Comparison of ENCODE assay signal across 10 mouse cellular contexts in genomic region chr10:58405949-58406305, GRCm38 (mm10). TPM values are rescaled to one million over a fixed set of nuclear protein-coding genes. Genes with fewer than 3 reads are reported as not detected.
DNase-seq lines count a peak whose midpoint lies in the region; TF ChIP-seq lines count a peak whose summit lies in the region.
"Had no signal": no experiment of that assay in that cellular context is flagged by ENCODE, and none has a peak within 500 bp of the region (broad histone marks: within the 10 kb centered on the region; RNA-seq: fewer than 3 reads in every experiment).

No protein-coding gene starts in this region.

- H3K4me1 ChIP-seq in bone marrow macrophage, adult 2 months (ENCODE audit: control insufficient read depth, insufficient read depth, low read length): peaks cover 32% of the 10 kb centered on the region
- no peaks in the 10 kb centered on the region for H3K4me1 ChIP-seq in forebrain, embryonic 10.5 days
- H3K4me1 ChIP-seq in midbrain, embryonic 10.5 days: no peaks in the 10 kb centered on the region
- H3K4me1 ChIP-seq: limb, embryonic 13.5 days had no signal

- H3K27ac ChIP-seq in bone marrow macrophage, adult 2 months (ENCODE audit: insufficient read depth, low read depth, low read length): peak overlapping the region; percentile 79
- H3K27ac ChIP-seq in forebrain, embryonic 10.5 days: no peak overlapping the region
- no peak overlapping the region for H3K27ac ChIP-seq in midbrain, embryonic 10.5 days (replicated peaks)

- no peak for TF ChIP-seq CTCF in bone marrow macrophage, adult 2 months (IDR thresholded peaks at IDR 0.05; ENCODE audit: low read depth, low read length)

- H3K9me3 ChIP-seq in forebrain, embryonic 10.5 days: no peaks in the 10 kb centered on the region
- H3K9me3 ChIP-seq in midbrain, embryonic 10.5 days (replicated peaks): no peaks in the 10 kb centered on the region
- H3K9me3 ChIP-seq: limb, embryonic 13.5 days had no signal

- intact Hi-C loops in left cerebral cortex, postnatal 10 days (cut with DNase I): no loop called here

- H3K27me3 ChIP-seq in forebrain, embryonic 10.5 days (ENCODE audit: poor library complexity, severe bottlenecking): no peaks in the 10 kb centered on the region
- H3K27me3 ChIP-seq in midbrain, embryonic 10.5 days (ENCODE audit: low read depth, poor library complexity, severe bottlenecking): no peaks in the 10 kb centered on the region
- H3K27me3 ChIP-seq: limb, embryonic 13.5 days had no signal

- TF ChIP-seq POLR2A in bone marrow macrophage, adult 2 months (IDR thresholded peaks at IDR 0.05; ENCODE audit: borderline replicate concordance, low read depth, low read length): no peak

- H3K36me3 ChIP-seq in forebrain, embryonic 10.5 days (replicated peaks): peaks cover 63% of the 10 kb centered on the region
- peaks cover 59% of the 10 kb centered on the region for H3K36me3 ChIP-seq in midbrain, embryonic 10.5 days

- no peak overlapping the region for H3K4me3 ChIP-seq in bone marrow macrophage, adult 2 months (ENCODE audit: insufficient read depth, low read length)
- H3K4me3 ChIP-seq in forebrain, embryonic 10.5 days: no peak overlapping the region
- no peak overlapping the region for H3K4me3 ChIP-seq in midbrain, embryonic 10.5 days
- H3K4me3 ChIP-seq: limb, embryonic 13.5 days had no signal

- 84% methylated on average over 2 of the region's 2 CpGs for WGBS in forebrain, embryonic 10.5 days
- WGBS in midbrain, embryonic 10.5 days: 88% methylated on average over 2 of the region's 2 CpGs

- DNase-seq in adrenal gland, postnatal 14 days: peak; percentile 51
- no peak for DNase-seq in adrenal gland, postnatal 25 days
- peak; percentile 15 to 34 for DNase-seq in kidney, adult 8-10 months
- DNase-seq in lung, postnatal 4 days: peak; percentile 57 to 68
- no peak for DNase-seq in forebrain, embryonic 10.5 days (ENCODE audit: extremely low spot score, low spot score)
- DNase-seq in left cerebral cortex, postnatal 10 days (ENCODE audit: extremely low spot score in 1 of 2, low spot score in 2 of 2): no peak
- DNase-seq in midbrain, embryonic 10.5 days (ENCODE audit: low spot score): no peak
- DNase-seq: right cerebral cortex, postnatal 25 days had no signal

RNA-seq across cellular contexts. Expression of gene Ranbp2, which starts 40.8 kb away (rescaled TPM):
- 71.0 and 72.9 TPM in 2 replicates for total RNA-seq in adrenal gland, postnatal 14 days (2021)
- 69.2 and 73.2 TPM in 2 replicates for total RNA-seq in adrenal gland, postnatal 25 days (2021)
- 38.0 and 42.2 TPM in 2 replicates for polyA plus RNA-seq in bone marrow macrophage, adult 2 months (2012; ENCODE audit: insufficient read depth, insufficient read length, missing spikeins)
- polyA plus RNA-seq in forebrain, embryonic 10.5 days (2016; fragmentation: Nextera tagmentation; extraction: Ambion mirVana): 29.0 and 30.5 TPM in 2 replicates
- total RNA-seq in left cerebral cortex, postnatal 10 days (2021): 10 to 100 TPM; 65.0 to 67.5 TPM
- 23.9 and 27.2 TPM in 2 replicates for polyA plus RNA-seq in midbrain, embryonic 10.5 days (2016; fragmentation: Nextera tagmentation; extraction: Ambion mirVana)

Comparison
In these comparisons a context has a peak if more than half of its experiments do, and no peak if none do; other contexts are left out.
1. DNase-seq: peak in adrenal gland, postnatal 14 days (single experiment), kidney, adult 8-10 months (2 of 2) and lung, postnatal 4 days (2 of 2); none in adrenal gland, postnatal 25 days (single experiment), forebrain, embryonic 10.5 days (single experiment), left cerebral cortex, postnatal 10 days (0 of 2) and midbrain, embryonic 10.5 days (single experiment).